In the genomic region with DNA sequence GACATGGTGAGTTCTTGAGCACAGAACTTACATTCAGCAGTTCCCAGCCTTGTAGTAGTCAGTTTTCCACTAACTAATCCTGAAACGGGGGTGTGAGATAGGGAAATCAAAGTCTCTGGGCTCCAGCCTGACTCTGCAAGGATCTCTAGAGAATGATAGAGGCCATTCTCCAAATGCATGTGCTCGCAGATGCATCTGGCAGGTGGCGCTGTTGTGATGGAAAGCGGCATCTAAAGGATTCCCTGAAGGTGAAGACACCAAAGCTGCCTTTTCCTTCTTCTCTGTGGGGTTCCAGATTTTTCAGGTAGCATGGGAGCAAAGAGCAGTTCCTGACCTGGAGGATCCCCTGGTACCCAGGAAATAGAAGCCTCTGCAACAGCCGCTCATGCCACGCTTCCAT, we compare ENCODE assay signal across 9 mouse cellular contexts. TPM values are rescaled to one million over a fixed set of nuclear protein-coding genes. Genes with fewer than 3 reads are reported as not detected.
A peak's percentile ranks its signal among the peaks of the same experiment; 100 is the strongest.
DNase-seq lines count a peak whose midpoint lies in the region; ATAC-seq and TF ChIP-seq lines count a peak whose summit lies in the region.
"Had no signal": no experiment of that assay in that cellular context is flagged by ENCODE, and none has a peak within 500 bp of the region (broad histone marks: within the 10 kb centered on the region; RNA-seq: fewer than 3 reads in every experiment).

No protein-coding gene starts in this region.

- TF ChIP-seq EP300 in liver, embryonic 14.5 days (IDR thresholded peaks at IDR 0.05; ENCODE audit: low read depth), result no peak

- H3K4me1 ChIP-seq in testis, adult 2 months (ENCODE audit: control insufficient read depth, insufficient read depth, low read length), result peaks cover 7% of the 10 kb centered on the region
- no peaks in the 10 kb centered on the region for H3K4me1 ChIP-seq in liver, embryonic 14.5 days (replicated peaks; ENCODE audit: control insufficient read depth in 2 of 2, insufficient read depth in 2 of 2, low read length in 1 of 2)
- H3K4me1 ChIP-seq in neural tube, embryonic 15.5 days, result peaks cover 27% of the 10 kb centered on the region

- 16% methylated on average over 6 of the region's 6 CpGs for WGBS in liver, embryonic 14.5 days (ENCODE audit: insufficient replicate concordance)
- WGBS in neural tube, embryonic 15.5 days, result 15% methylated on average over 6 of the region's 6 CpGs

- H3K4me3 ChIP-seq in testis, adult 2 months (ENCODE audit: control insufficient read depth, low read depth, low read length), result no peak overlapping the region
- H3K4me3 ChIP-seq in liver, embryonic 14.5 days (ENCODE audit: insufficient read depth in 1 of 2, low read depth in 2 of 2, low read length in 2 of 2), result no peak overlapping the region
- no peak overlapping the region for H3K4me3 ChIP-seq in neural tube, embryonic 15.5 days (replicated peaks)
- H3K4me3 ChIP-seq: embryonic facial prominence, embryonic 15.5 days had no signal

- H3K9ac ChIP-seq in liver, embryonic 14.5 days (replicated peaks), result no peak overlapping the region
- no peak overlapping the region for H3K9ac ChIP-seq in neural tube, embryonic 15.5 days (replicated peaks)
- H3K9ac ChIP-seq: embryonic facial prominence, embryonic 15.5 days had no signal

- no peak for TF ChIP-seq POLR2A in testis, adult 2 months (IDR thresholded peaks at IDR 0.05; ENCODE audit: control insufficient read depth, low read depth, low read length)

- DNase-seq in testis, postnatal 14 days (ENCODE audit: low spot score), result no peak
- DNase-seq in c-Kit-positive CD71-positive TER-119-positive erythroid progenitor cells, embryonic 14.5 days (ENCODE audit: low spot score), result peak; percentile 22
- peak; percentile 38 to 74 for DNase-seq in kidney, adult 8-10 months
- peak in 1 of 3 experiments; percentile 17 for DNase-seq in liver, embryonic 14.5 days (ENCODE audit: low read depth in 3 of 3, low spot score in 3 of 3)
- peak; percentile 52 for DNase-seq in yolk sac, embryonic 10.5 days (ENCODE audit: low spot score)

- H3K4me2 ChIP-seq in liver, embryonic 14.5 days (ENCODE audit: low read depth), result no peak overlapping the region
- peak overlapping the region; percentile 44 for H3K4me2 ChIP-seq in neural tube, embryonic 15.5 days
- H3K4me2 ChIP-seq: embryonic facial prominence, embryonic 15.5 days had no signal

- no peaks in the 10 kb centered on the region for H3K36me3 ChIP-seq in testis, adult 2 months (ENCODE audit: control insufficient read depth, insufficient read depth, low read length)
- no peaks in the 10 kb centered on the region for H3K36me3 ChIP-seq in liver, embryonic 14.5 days (replicated peaks; ENCODE audit: control insufficient read depth, insufficient read depth, low read depth)
- H3K36me3 ChIP-seq in neural tube, embryonic 15.5 days, result no peaks in the 10 kb centered on the region

- peak; percentile 61; the same call in 1 of the 2 replicates for TF ChIP-seq CTCF in testis, adult 2 months (IDR thresholded peaks at IDR 0.05; ENCODE audit: control insufficient read depth, insufficient read depth, insufficient replicate concordance, low read depth, low read length)
- TF ChIP-seq CTCF in liver, embryonic 14.5 days (IDR thresholded peaks at IDR 0.05; ENCODE audit: low read depth), result peak; percentile 64

- no peaks in the 10 kb centered on the region for H3K9me3 ChIP-seq in liver, embryonic 14.5 days (ENCODE audit: control insufficient read depth, low read length)
- H3K9me3 ChIP-seq in neural tube, embryonic 15.5 days (replicated peaks), result no peaks in the 10 kb centered on the region
- H3K9me3 ChIP-seq: embryonic facial prominence, embryonic 15.5 days had no signal

- no peaks in the 10 kb centered on the region for H3K27me3 ChIP-seq in testis, adult 2 months (ENCODE audit: control insufficient read depth, insufficient read depth, low read length)
- no peaks in the 10 kb centered on the region; the same call in 1 of the 2 replicates for H3K27me3 ChIP-seq in liver, embryonic 14.5 days (ENCODE audit: control insufficient read depth, insufficient read depth, low read length)
- H3K27me3 ChIP-seq in neural tube, embryonic 15.5 days (replicated peaks), result 0 out of 2 replicates have a peak, but pooled peaks cover 4% of the 10 kb centered on the region
- H3K27me3 ChIP-seq: embryonic facial prominence, embryonic 15.5 days had no signal

- ATAC-seq in frontal cortex, adult (ENCODE audit: low TSS enrichment), result peak; percentile 66
- no peak for ATAC-seq in liver, embryonic 14.5 days (ENCODE audit: insufficient read depth)
- peak; percentile 72 for ATAC-seq in neural tube, embryonic 15.5 days (ENCODE audit: low FRiP score)

- H3K27ac ChIP-seq in testis, adult 2 months (ENCODE audit: control insufficient read depth, insufficient read depth, low read depth, low read length), result no peak overlapping the region
- H3K27ac ChIP-seq in liver, embryonic 14.5 days, result no peak overlapping the region
- no peak overlapping the region for H3K27ac ChIP-seq in neural tube, embryonic 15.5 days (replicated peaks)
- H3K27ac ChIP-seq: embryonic facial prominence, embryonic 15.5 days had no signal

RNA-seq across cellular contexts. Expression of gene Slc6a21, which starts 23.0 kb away (rescaled TPM):
- 785 and 851 TPM in 2 replicates for polyA plus RNA-seq in testis, adult 2 months (2012; rRNA removed)
- not detected in 2 replicates for polyA plus RNA-seq in liver, embryonic 14.5 days (2012; rRNA removed)
- not detected in 2 replicates for polyA plus RNA-seq in liver, embryonic 14.5 days (2014; fragmentation: Nextera tagmentation; extraction: Ambion mirVana)
- polyA plus RNA-seq in neural tube, embryonic 15.5 days (2015; fragmentation: Nextera tagmentation; extraction: Ambion mirVana), result not detected in 2 replicates
- polyA plus RNA-seq: embryonic facial prominence, embryonic 15.5 days had no signal

RNA-seq across cellular contexts. Expression of gene Trpm4, which starts 33.3 kb away (rescaled TPM):
- 52.2 and 54.8 TPM in 2 replicates for polyA plus RNA-seq in testis, adult 2 months (2012; rRNA removed)
- 0.70 and 0.87 TPM in 2 replicates for polyA plus RNA-seq in liver, embryonic 14.5 days (2012; rRNA removed)
- polyA plus RNA-seq in liver, embryonic 14.5 days (2014; fragmentation: Nextera tagmentation; extraction: Ambion mirVana), result 0.43 and 0.60 TPM in 2 replicates
- 9.4 and 12.0 TPM in 2 replicates for polyA plus RNA-seq in neural tube, embryonic 15.5 days (2015; fragmentation: Nextera tagmentation; extraction: Ambion mirVana)

RNA-seq across cellular contexts. Expression of gene Hrc, which starts 34.8 kb away (rescaled TPM):
- polyA plus RNA-seq in testis, adult 2 months (2012; rRNA removed), result 0.10 and 0.22 TPM in 2 replicates
- 0.02 and 0.07 TPM in 2 replicates for polyA plus RNA-seq in liver, embryonic 14.5 days (2012; rRNA removed)
- polyA plus RNA-seq in liver, embryonic 14.5 days (2014; fragmentation: Nextera tagmentation; extraction: Ambion mirVana), result not detected in 2 replicates
- polyA plus RNA-seq in neural tube, embryonic 15.5 days (2015; fragmentation: Nextera tagmentation; extraction: Ambion mirVana), result 0.75 and 0.79 TPM in 2 replicates

RNA-seq across cellular contexts. Expression of gene Slc6a16, which starts 59.4 kb away (rescaled TPM):
- 76.9 and 81.4 TPM in 2 replicates for polyA plus RNA-seq in testis, adult 2 months (2012; rRNA removed)
- 0.03 TPM in 1 of 2 replicates, not detected in the other for polyA plus RNA-seq in liver, embryonic 14.5 days (2012; rRNA removed)
- not detected in 2 replicates for polyA plus RNA-seq in liver, embryonic 14.5 days (2014; fragmentation: Nextera tagmentation; extraction: Ambion mirVana)
- 0.67 and 0.78 TPM in 2 replicates for polyA plus RNA-seq in neural tube, embryonic 15.5 days (2015; fragmentation: Nextera tagmentation; extraction: Ambion mirVana)

Comparison
In these comparisons a context has a peak if more than half of its experiments do, and no peak if none do; other contexts are left out.
1. RNA of gene Slc6a21, which starts 23.0 kb away (polyA plus RNA-seq): 785 to 851 TPM in testis, adult 2 months; not detected in liver, embryonic 14.5 days and not detected in neural tube, embryonic 15.5 days; every median in the first group is over 100 times any median in the second.